Mouse (Mus musculus): Measurements from ENCODE around the gene F2rl2.
A peak's percentile ranks its signal among the peaks of the same experiment; 100 is the strongest.

Gene F2rl2

DNA sequence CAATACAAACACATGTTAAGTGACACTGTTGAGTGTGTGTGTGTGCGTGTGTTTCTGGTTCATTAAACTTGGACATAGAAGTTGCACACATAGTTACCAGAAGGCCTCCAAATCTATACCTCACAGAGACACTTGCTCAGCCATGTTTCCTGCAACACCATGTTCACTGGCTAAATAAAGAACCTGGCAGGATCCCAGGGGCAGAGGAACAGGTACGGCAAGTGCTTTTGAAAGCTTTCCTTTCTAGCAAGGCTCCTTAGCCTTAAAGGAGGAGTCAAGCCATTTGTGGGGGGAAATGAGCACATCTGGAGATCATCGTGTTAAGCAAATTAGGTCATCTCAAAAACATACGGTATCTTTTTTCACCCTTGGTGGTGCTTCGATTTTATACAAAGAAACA, 6.7 kb downstream of the F2rl2 start:
- DNase-seq (ENCODE audit: low spot score): no peak

DNA sequence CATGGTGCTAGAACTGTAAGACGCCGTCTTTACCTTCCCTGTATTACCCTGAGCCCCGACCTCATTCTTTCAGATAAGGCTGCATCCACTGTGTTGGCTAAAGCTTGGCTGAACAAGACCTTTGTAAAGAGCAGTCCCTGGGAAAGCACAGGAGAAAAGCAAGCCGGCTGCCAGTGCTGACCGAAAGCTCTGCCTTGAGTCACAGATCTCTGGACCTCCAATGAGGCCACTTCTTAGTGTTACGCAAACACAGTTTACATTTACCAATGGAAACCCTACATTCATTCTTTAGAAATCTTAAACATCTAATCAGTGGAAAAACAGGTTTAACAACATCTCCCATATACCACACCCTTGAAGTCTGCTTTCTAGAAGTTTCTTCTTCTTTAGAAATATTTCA, 8.9 kb downstream of the F2rl2 start:
- no peak for DNase-seq (ENCODE audit: low spot score)

DNA sequence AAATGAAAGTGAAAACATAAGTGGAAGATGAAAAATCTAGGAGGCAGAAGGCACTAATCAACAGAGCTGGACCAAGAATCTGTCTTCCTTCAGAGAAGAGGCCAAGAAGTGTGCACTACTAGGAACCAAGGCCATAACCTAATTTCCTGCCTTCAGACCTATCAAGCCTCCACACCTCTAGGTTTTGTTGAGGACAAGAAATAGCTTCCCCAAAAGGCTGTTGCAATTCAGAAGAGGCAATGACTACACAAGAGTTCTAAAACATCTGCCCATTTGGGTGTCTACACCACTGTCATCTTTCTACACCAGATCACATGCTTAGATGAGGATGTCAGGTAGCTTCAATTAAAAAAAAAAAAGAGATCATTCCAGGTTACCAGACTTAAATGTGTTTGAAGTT, 15.4 kb downstream of the F2rl2 start:
- no peak for DNase-seq (ENCODE audit: low spot score)

DNA sequence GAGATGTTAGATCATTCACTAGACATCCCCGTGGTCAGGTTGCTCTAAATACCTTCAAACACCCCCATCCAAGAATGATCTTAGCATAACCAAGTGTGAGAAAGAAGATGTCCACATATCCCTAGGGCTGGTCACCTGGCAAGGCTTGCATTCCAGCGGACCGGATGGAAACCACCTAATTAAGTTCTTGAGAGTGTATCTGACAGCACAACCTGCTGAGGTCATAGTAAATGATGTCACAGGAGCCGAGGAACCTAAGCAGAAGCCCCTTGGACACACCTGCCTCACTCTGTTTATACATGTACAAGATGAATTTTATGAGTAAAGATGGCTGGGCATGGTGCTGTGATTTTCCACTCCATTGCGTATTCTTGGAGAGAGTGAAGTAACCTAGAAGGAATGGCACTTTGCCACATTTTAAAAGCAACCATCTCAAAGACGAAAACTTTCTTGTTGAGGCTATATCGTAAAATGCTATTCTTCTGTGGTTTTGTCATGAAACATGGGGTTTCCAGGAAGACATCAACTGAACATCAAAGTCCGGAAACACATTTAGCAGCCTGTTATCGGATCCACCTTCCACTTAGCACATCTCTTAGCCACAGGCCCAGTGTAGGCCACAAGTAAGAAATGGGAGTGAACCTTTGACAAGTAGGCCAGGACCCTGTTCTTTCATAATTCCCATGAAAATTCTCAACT, 16.1 kb downstream of the F2rl2 start:
- DNase-seq (ENCODE audit: low spot score): no peak

- no peak for DNase-seq (ENCODE audit: low spot score)
Observed at GRCm38 (mm10) chr13:95714271-95714975, 17.8 kb downstream of the F2rl2 start.

DNA sequence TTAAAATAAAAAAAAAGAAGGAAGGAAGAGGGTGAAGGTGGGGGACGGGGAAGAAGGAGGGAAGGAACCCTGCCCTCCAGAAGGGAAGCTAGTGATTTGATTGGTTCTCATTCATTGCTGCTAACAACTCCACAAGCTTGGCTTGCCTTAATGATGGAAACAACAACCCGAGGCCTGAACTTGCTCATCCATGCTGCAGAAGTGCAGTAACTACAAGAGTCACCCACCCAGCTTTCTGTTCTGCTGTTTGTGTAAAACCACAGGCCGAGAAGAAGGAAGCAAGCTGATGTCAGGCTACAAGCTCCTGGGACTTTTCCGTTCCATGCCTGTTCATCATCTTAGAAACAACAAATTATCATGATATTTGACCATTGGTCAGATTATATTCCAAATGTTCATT, 18.7 kb downstream of the F2rl2 start:
- DNase-seq (ENCODE audit: low spot score): no peak

GRCm38 (mm10) chr13:95719320-95720232, 22.9 kb downstream of the F2rl2 start:
- peak; percentile 51 for DNase-seq (ENCODE audit: low spot score)

GRCm38 (mm10) chr13:95730491-95730890, 33.8 kb downstream of the F2rl2 start:
- DNase-seq (ENCODE audit: low spot score): no peak

GRCm38 (mm10) chr13:95739651-95740050, 43.0 kb downstream of the F2rl2 start:
- DNase-seq (ENCODE audit: low spot score): peak; percentile 7

GRCm38 (mm10) chr13:95741813-95742689, 45.4 kb downstream of the F2rl2 start:
- no peak for DNase-seq (ENCODE audit: low spot score)

- no peak for DNase-seq (ENCODE audit: low spot score)
Observed at GRCm38 (mm10) chr13:95742881-95743466, 46.3 kb downstream of the F2rl2 start.

GRCm38 (mm10) chr13:95745451-95745850, 48.8 kb downstream of the F2rl2 start:
- DNase-seq (ENCODE audit: low spot score): no peak

DNA sequence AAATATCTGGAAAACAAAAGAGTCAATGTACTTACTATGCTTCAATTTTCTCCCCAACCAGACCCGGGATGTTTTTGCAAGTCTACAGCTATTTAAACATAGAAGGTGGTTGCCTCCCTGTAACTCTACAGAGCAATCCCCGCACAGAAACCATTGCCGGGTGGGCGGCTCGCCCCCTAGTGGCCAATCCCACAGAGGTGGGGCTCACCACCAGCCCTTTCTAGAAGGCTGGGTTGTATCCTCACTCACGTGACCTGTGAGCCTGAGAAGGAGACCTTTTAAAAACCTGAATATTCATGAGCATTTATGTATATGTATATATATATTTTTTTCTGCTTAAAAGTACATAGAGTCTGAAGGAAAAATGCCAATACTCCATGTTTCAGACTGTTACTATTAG, 49.9 kb downstream of the F2rl2 start:
- DNase-seq (ENCODE audit: low spot score): no peak

- no peak for DNase-seq (ENCODE audit: low spot score)
Observed at GRCm38 (mm10) chr13:95747101-95747500, 50.4 kb downstream of the F2rl2 start.

DNA sequence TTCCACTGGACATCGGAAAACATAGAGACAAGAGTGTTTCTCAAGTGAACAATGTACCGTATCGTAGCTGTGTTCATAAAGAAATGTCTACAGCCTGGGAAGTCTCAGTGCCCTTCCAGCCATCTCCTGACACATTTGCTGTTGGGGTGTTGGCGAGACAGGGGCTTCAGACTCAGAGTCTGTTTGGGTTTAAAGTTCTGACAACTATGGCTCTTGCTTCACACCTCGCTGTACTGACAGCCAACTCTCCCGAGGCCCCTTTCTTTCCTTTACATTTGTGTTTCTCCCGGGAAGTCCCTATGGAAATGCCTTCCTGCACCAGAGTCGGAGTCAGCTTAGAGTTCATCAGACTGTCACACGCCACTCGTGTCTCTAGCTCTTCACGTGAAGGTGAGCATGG, 50.9 kb downstream of the F2rl2 start:
- DNase-seq (ENCODE audit: low spot score): no peak

All from left cerebral cortex, adult 11 months (tissue).